Mouse (Mus musculus): ENCODE results near the gene Ccdc34.

Gene Ccdc34

DNA sequence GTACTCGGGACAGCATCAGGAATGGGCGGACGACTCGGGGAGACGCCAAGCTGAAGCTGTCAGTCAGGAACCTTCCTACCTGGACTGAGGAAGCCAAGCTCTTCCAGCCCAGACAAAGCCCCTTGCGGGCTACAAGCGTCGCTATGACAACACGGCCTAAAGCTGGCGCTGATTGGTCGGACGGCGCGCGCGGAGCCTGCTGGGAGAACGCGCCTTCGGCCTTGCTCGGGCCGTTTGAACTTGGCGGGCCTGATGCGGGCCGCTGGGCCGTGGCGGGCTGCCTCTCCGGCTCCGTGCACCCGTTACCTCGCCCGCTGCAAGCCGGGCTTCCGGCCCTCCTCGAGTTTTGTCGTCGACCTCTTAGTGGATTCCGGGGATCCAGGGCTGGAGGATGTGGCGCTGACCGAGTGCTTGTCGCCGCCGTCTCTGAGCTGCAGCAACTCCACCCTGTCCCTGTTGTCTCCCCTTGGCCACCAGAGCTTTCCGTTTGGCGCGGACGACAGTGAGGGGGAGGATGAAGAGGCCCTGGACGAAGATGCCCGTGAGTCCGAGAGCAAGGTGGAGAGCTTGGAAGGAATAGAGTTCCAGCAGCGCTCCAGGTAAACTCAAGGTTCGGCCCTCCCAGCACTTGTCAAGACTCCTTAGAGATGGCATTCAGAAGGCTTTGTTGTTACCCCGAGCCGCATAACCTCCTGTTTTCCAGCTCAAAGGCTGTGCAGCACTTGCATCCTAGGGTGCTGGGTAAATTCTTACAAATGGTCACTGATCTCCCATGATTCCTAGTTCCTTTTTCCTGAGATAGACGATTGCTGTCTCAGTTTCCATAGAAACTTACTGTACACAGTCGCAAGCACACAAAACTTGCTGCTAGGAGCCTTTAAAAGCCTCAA, at the start of gene Ccdc34:
Gene Ccdc34, plus strand, starts transcription at position 202 of the 890 bp plus-strand sequence.
- peak; percentile 92 for DNase-seq (ENCODE audit: low spot score)

DNA sequence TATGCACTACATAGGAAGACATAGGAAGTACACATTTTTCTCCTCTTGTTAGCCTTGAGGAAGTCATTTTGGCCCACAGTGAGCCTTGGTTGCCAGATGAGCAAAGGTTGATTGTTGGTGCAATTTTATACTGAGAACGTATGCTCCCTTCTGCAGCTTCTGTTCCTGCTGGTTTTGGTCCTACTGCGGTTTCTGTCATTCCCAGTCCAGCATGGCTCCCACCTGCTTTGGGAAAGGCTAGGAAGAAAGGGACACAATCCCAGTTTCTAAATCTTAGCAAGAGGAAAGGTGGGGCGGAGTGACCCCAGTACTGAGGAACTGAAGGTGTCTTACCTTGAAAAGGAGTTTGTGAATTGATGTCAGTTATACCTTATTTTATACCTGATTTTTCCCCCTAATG, 48.2 kb upstream of the Ccdc34 start:
- no peak for DNase-seq (ENCODE audit: low spot score)

DNA sequence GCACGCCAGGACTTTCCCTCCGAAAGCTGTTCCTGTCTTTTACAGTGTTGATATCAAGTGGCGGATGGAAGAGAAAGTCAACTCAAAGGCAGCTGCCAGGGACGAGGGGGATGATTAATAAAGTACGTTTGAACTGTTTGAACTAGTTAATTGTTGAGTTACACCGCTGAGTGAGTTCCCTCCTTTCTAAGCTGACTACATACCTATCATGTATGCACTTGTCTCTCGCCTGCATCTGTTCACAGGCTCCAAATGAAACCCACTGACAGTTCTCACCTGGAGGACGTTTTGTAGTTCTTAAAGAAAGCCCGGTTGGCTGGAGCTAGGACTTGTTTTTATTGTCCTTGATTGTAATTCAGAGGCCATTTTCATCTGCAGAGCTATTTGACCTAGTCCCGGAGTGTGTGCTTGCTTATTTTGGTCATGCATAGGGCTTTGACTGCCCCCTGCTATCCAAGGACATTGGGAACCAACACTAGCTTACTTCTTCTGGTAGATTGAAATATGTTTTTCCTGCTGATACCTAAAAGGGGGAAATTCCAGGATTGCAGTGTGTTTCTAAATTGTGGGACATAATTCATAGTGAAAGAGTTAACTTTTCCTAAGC, 47.6 kb upstream of the Ccdc34 start:
- no peak for DNase-seq (ENCODE audit: low spot score)

DNA sequence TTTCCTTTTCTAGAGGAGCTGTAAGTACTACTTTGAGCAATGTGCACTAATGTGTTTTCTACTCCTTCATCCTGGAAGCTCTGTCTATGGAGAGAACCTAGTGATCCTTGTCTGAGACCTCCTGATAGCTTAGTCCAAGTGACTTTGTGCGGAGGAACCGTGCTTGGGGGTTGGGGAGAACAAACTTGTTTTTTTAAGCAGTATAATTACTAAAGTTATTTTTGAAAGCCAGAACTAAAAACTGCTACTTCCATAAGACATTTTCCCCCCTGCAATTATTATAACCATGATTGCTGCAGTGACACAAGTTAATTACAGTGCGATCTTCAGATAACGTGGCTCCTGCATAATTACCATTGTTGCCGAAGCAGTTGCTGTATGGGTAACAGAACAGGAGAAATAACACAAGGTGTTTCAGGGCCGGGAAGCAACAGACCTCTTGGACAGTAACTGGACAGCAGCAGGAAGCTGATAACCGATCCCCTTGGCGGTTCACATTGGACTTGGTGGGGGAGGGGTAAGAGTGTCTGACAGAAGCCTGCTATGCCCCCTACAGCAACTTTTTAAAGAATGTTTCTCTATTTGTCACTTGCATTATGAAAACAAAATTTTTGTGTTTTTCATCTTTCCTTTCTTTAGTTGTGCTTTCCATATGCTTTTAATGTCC, 46.7 kb upstream of the Ccdc34 start:
- DNase-seq (ENCODE audit: low spot score), result no peak

DNA sequence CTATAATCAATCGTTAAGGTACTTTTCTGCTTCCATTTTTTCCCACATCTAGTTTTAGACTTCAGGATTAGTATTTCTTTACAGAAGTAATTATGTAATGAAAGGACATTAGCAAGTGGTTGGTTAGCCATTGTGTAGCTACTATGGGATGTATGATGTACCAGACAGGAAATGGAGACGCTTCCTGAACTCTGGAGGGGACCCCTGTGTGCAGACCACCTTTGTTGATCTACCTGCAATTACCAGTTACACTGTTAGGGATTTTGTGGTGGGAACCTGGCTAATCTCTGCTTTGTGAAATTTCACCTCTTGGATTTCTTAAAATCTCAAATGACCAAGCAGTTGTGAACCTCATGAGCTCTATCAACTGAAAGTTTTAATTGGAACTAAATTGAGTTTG, 45.3 kb upstream of the Ccdc34 start:
- DNase-seq (ENCODE audit: low spot score), result no peak

DNA sequence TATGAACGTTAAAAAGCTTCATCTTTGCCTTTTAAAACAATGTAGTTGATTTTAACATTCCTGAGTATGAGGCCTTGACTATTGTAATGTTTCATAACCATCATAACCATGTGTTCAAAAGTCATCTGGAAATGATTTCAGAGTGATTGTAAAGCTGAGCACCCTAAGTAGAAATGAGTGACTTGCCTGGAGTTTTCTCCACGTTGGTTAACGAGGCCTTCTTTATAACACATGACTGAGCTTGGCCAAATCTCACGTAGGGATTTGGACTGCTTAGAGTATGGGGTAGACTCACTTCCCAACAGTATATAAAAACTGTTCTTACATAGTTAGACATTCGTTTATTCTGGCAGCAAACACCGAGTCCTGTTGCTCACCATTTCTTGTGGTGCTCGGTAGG, 44.7 kb upstream of the Ccdc34 start:
- no peak for DNase-seq (ENCODE audit: low spot score)

DNA sequence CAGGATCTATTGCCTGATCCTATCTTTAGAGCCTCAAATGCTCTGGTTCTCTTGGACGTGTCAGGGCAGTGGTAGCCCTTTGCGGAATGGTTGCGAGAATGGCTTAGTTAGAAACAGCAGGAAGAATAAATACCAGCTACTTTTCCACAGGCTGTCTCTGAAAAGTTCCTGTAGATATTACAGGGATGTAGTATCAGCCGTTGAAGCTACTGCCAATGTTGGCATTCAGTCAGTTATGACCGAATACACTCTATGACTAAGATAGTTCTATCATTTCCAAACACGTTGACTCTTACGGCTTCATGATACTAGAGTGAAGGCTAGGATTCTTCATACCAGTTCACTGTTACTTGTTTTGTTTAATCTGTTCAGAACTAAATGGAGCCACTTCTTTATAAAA, 42.8 kb upstream of the Ccdc34 start:
- no peak for DNase-seq (ENCODE audit: low spot score)

DNA sequence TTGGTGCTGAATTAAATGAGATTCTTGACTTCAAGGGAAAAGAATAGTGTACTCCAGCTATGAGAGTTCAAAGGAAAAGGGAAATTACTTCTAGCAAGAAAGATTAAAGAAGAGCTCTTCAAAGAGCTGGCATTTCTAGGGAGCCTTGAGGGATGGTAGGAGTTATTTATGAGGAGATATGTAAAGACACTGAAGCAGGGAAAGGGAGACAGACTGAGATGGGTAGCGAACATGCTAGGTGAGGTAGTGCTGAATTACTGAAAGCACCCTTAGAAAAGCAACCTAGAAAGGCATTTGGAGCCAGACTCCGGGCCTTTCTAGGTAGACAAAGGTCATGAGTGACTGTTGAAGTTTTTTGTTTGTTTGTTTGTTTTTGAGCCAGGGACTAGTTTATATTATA, 41.4 kb upstream of the Ccdc34 start:
- DNase-seq (ENCODE audit: low spot score), result no peak

DNA sequence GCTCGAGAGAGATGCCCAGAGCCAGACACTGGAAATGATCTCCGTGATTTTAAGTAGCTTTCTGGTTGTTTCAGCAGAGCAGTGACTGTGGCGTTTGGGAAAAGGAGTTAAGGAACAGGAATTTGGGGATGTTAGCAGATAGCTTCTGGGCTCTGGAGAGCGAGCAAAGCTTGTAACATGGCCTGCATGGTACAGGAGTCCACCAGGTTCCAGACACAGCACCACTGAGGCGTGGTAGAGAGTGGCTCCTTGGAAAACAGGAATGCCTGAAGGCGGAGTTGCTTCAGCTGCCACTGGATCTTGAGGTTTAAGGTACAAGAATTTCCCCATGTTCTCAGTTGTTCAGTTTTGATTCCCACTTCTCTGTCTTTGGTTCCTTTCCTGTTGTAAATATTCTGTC, 40.3 kb upstream of the Ccdc34 start:
- DNase-seq (ENCODE audit: low spot score), result no peak

DNA sequence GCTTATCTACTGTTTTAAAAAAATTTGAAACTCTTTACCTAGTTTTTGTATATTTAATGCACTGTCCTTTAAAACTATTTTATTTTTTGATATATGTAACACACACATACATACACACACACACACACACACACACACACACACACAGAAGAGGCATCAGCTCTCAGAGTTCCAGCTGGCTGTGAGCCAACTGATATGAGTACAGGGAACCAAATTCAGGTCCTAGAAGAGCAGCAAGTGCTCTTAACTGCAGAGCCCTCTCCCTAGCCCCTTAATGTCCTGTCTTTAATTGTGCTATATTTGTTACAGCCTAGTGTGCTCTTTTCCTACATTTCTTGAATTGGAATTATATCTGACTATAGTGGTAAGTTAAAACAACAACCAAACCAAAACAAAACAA, 38.4 kb upstream of the Ccdc34 start:
- no peak for DNase-seq (ENCODE audit: low spot score)

DNA sequence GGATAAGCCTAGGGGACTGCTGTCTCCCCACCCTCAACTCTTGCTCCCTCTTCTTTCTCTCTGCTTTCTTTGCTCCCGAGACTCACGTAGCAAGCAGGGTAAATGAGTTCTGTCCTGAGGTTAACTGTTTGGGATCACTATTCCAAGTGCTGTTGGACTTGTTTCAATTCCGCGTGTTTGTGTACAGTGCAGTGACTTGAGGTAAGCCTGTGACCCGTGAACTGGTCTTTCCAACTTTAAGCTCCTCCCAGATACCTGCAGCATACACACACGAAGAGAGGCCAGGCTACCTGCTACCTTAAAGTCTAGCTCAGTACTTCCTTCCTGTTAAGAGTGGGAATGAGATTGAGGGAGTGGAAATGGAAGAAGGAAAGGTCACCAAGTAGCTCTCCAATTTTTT, 34.2 kb upstream of the Ccdc34 start:
- DNase-seq (ENCODE audit: low spot score), result no peak

DNA sequence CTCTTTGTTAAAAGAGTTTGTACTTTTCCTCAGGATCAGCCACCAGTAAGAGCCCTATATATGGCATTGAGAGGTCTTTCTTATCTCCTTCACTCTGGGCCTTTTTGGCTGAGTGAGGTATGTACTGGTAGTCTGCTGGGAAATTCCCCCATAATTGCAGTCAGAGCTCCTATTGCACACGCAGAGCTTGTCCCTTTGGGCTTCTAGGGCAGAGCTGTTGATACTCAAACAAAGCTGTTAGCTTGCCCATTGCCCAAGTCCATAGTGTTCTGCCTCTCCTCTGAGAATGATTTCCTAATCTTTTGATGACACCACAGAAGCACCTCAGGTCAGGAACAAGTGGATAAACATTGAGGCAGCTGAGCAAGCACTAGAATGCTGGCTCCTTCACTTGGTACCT, 32.7 kb upstream of the Ccdc34 start:
- DNase-seq (ENCODE audit: low spot score), result peak; percentile 59

DNA sequence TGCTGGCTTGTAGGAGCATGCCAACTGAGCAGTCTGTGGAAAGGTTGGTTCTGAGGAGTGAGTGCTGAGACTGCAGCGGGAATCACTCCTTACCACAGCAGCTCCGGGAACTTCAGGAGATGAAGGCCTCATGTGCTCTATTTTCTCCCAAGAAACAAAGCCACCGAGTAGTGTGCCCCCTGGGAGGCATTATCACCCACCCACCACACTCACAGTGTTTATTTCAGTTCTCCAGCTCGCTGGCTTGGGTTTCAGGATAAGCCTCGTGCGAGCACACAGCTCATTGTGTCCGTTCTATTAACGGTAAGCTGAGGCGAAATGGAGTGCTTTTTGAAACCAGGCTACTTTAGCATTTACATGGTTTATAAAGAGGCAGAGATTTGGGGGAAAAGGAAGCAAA, 32.1 kb upstream of the Ccdc34 start:
- DNase-seq (ENCODE audit: low spot score), result no peak

DNA sequence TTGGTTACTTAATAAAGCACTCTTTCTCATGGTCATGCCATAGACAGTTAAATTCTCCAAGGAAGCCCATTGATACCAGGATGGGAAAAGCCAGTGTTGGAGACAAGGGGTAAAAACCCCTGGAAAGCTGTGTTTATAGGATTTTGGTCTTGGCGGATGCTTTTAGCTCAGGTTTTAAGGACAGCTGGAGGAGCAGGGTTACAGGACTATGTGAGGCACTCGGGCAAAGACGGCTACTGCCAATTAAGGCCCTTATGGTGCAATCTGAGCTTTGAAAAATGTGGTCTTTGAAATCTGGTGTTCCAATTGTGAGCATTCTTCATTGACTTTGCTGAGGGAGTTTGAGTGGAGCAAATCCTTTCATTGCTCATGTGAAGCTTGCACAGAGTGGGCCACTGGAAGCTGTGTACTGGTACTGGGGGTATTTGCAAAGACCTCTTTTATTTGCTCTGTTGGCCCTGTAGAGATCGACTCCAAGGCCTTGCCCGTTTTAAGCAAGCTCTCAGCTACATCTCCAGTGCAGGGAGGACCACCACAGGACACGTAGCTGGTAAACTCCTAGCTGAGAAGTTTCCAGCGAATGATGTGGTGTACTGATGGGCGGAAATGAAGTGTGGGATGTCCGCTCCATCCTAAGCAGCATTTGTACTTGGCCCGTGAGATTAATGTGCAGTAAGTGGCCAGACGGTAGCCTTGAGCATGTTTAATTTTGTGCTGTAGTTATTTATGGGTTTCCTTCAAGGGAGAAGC, 31.4 kb upstream of the Ccdc34 start:
- no peak for DNase-seq (ENCODE audit: low spot score)

DNA sequence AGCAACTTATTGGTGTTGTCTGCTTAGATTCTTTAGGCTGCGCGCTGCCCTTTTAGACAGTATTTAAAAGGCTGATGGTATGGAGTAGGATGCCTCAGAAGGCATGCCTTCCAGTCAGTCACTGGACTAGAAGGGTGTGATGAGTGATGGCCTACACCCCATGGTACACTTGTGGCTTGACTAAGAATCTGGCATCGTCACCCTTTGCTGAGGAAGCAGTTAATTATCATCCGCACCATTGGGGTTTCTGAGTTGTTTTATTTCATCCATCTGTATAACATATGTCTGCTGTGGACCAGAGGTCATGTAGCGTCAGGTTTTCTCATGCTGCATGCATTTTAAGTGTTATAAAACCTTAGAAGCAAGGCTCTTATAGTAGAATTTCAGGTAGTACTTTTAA, 29.7 kb upstream of the Ccdc34 start:
- no peak for DNase-seq (ENCODE audit: low spot score)

DNA sequence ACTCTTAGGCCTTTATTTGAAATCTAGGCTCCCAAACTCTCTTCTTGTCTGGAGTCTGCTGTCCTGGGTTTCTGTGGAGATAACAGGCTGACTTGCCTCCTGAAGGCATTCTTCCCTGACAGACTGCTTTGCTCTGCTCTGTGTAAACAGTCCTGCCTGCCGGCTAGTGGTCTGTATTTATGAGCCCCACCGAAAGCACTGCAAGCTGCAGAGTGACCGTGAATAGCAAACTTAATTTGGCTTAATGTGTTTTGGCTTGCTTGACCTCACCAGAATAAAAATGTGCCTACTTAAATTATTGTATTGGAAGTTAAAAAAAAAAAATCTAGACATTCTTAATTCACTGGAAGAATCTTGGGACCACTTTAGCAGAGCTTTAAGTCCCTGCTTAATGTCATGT, 28.4 kb upstream of the Ccdc34 start:
- peak; percentile 68 for DNase-seq (ENCODE audit: low spot score)

DNA sequence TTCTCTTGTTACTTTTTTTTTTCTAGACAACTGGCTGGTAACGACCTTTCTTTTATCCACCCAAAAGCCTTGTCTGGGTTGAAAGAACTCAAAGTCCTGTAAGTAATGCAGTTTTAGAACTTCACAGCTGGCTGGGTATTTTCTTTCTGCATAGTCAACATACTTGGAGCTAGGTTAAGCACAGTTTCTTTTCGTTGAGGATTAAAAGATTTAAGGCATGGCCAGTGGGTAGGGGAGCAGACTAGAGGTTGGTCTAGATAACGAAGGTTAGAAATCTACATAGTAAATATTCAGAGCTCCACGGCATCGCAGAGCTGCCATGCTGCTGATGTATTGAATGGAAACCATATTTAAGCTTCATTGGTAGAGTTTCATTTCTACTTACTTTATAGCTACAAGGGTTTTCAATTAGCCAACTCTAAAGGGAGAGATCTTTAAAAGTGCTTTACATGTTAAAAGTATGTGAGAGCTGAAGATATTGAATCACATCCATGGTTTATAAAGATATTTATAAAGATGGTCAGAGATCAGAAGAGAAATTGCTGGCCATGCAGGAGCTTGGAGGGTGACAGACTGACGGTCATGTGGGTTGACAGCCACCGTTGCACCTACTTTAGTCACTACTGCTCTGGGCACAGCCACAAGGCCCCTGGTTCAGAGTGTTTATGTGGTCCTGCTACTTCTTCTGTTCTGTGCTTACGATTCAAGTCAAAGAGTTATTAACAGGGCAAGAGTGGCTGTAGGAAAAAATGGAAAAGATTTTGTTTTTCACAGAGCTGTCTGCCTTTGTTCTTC, 27.7 kb upstream of the Ccdc34 start:
- no peak for DNase-seq (ENCODE audit: low spot score)

DNA sequence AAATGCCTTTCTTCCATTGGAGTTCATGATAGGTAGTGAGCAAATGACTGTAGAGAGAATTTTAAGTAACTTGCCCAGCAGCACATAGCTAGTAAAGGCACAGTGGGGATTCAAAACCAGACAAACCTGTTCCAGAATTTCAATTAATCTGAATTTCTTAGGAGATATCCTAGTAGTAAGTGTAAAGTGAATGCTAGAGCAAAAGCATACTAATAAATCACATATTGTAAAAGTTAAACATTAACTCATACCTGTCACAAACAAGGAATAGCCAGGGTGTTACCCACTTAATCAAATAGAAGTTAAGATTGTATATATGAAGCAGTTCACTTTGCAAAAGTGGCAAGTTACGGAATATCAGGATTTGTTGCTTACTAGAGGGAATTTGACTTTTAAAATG, 25.9 kb upstream of the Ccdc34 start:
- DNase-seq (ENCODE audit: low spot score), result no peak

DNA sequence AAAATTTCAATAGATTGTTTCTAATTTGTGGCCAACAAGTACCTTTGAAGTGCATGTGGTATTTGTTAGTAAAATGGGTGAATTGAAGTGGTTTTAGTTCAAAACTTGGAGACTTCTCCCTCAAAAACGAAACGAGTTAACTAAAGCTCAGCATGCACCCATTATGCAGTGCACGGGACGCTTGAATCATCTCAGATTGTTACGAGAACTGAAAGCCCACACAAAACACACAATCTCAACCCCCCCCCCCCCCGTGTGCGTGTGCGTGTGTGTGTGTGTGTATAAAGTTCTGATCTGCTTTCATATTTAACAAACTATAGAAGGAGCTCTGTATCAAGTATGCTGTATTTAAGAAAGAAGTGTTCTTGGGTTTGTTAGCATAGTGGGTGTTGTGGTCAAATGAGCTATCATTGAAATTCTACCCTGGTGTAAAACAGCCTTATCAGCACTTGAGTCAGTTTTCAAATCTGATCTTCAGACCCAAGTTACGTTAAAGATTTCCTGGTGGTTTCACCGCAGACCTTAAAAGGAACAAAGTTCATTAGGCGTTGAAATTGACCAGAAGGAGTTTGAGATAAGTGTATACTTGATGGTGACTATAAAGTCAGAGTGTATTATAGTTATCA, 25.1 kb upstream of the Ccdc34 start:
- peak; percentile 50 for DNase-seq (ENCODE audit: low spot score)

DNA sequence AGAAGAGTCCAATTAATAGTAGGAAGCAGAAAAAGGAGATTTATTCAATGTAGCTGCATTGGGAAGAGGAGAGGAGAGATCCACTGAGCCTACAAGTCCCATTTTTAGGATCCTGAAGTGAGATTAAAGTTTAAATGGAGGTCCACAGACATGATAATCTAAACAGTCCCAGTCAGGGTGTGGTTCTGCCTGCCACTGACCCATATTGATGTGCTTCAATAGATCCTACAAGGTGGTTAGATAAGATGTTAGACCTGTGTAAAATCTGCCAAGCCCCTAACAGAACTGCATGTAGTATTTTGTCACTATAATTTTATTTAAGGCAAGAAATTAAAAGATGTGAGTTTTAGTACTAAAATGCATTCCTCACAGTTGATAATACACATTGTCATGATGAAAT, 24.2 kb upstream of the Ccdc34 start:
- DNase-seq (ENCODE audit: low spot score), result no peak

DNA sequence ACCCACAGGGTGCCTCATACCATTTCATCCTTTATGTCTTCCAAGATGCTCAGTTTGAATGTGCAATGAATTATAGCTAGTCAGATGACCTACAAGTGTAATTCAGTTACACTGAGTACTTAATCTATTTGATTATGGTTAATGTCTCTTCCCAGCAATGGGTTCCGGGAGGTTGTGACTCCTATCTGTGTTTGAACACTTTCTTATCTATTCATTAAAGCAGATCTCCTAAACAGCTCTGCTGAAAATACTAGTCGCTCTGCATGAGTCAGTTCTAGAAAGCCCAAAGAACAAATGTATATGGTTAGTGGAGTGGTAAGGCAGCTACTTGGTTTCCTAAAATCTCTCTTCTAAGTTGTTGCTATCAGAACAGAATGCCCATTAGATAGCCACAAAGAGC, 22.6 kb upstream of the Ccdc34 start:
- no peak for DNase-seq (ENCODE audit: low spot score)
